ENCODE assay signal across 7 mouse cellular contexts in the genomic region with DNA sequence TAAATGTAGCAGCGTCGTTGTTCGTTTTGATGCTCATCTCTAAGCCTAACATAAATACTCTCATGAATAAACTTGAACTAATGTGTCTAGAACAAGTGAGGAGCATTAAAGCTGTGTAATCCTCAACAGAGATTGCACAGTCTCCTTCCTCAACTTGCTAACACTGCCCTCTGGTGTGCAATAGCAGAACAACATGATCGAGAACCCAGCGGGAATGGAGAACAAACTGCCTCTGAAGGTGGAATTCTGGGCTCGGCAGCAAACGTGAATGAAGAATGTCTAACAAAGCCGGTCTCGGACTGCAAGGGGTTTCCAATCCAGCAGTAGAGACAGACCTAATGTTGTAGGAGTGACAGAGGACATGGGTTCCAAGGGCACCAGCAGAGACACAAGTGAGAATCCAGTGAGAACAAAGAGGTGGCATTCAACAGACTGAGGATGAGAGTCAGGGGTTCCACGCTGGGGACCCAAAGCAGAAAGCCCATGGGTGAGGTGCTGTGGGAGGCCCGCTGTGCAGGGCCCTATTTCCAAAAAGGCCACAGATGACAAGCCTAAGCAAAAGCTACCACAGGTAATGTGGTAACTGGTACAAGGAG. TPM values are rescaled to one million over a fixed set of nuclear protein-coding genes. Genes with fewer than 3 reads are reported as not detected.
DNase-seq lines count a peak whose midpoint lies in the region; ATAC-seq and TF ChIP-seq lines count a peak whose summit lies in the region.

No protein-coding gene starts in this region.

- no peaks in the 10 kb centered on the region for H3K27me3 ChIP-seq in hindbrain, postnatal 0 days (ENCODE audit: insufficient read depth, low read length)

- no peaks in the 10 kb centered on the region for H3K9me3 ChIP-seq in hindbrain, postnatal 0 days (ENCODE audit: low read length)

- peak overlapping the region; percentile 36; the same call in 1 of the 2 replicates for H3K27ac ChIP-seq in hindbrain, postnatal 0 days

- H3K36me3 ChIP-seq in hindbrain, postnatal 0 days (ENCODE audit: insufficient read depth, low read length): no peaks in the 10 kb centered on the region

- H3K4me3 ChIP-seq in hindbrain, postnatal 0 days (ENCODE audit: low read length): no peak overlapping the region

- no peak overlapping the region for H3K9ac ChIP-seq in hindbrain, postnatal 0 days (replicated peaks; ENCODE audit: low read length)

- H3K4me1 ChIP-seq in hindbrain, postnatal 0 days (ENCODE audit: insufficient read depth, low read length): no peaks in the 10 kb centered on the region

- WGBS in hindbrain, postnatal 0 days: 17% methylated on average over 11 of the region's 11 CpGs

- no peak overlapping the region for H3K4me2 ChIP-seq in hindbrain, postnatal 0 days (ENCODE audit: low read depth, low read length)

- peak; percentile 53; the same call in 1 of the 2 replicates for ATAC-seq in hindbrain, postnatal 0 days
- peak; percentile 91 for ATAC-seq in megakaryocyte, adult 5-6 weeks (ENCODE audit: poor library complexity, severe bottlenecking)

- DNase-seq in adipocyte (ENCODE audit: low spot score): peak; percentile 82
- peak; percentile 87 for DNase-seq in cerebellum, adult 9-10 months
- DNase-seq in frontal cortex, postnatal 25 days (ENCODE audit: low spot score in 2 of 2): peak; percentile 68 to 81
- DNase-seq in hindbrain, postnatal 0 days (ENCODE audit: low spot score): peak; percentile 89
- DNase-seq in layer of hippocampus, postnatal 36 days: peak; percentile 75 to 81
- DNase-seq in right cerebral cortex, adult 18-20 months: peak; percentile 80

- TF ChIP-seq CTCF in hindbrain, postnatal 0 days (IDR thresholded peaks at IDR 0.05; ENCODE audit: low read depth): peak; percentile 93

RNA-seq across cellular contexts. Expression of gene Sema3g, which starts 16.4 kb away (rescaled TPM):
- total RNA-seq in hindbrain, postnatal 0 days (2014; rRNA removed): 2.9 and 4.9 TPM in 2 replicates
- polyA plus RNA-seq in hindbrain, postnatal 0 days (2015; fragmentation: Nextera tagmentation; extraction: Ambion mirVana): 0.33 and 0.38 TPM in 2 replicates
- total RNA-seq in layer of hippocampus, postnatal 36 days (2021): 1 to 10 TPM; 4.5 to 4.9 TPM
- total RNA-seq in megakaryocyte, adult 5-6 weeks (2015): not detected in 2 replicates
- not detected in 2 replicates for total RNA-seq in megakaryocyte, adult 5-6 weeks (2017)

RNA-seq across cellular contexts. Expression of gene Phf7, which starts 17.0 kb away (rescaled TPM):
- 4.1 and 5.3 TPM in 2 replicates for total RNA-seq in hindbrain, postnatal 0 days (2014; rRNA removed)
- polyA plus RNA-seq in hindbrain, postnatal 0 days (2015; fragmentation: Nextera tagmentation; extraction: Ambion mirVana): 8.8 and 11.0 TPM in 2 replicates
- 1 to 10 TPM; 3.5 to 3.6 TPM for total RNA-seq in layer of hippocampus, postnatal 36 days (2021)
- total RNA-seq in megakaryocyte, adult 5-6 weeks (2015): 12.5 and 14.3 TPM in 2 replicates
- total RNA-seq in megakaryocyte, adult 5-6 weeks (2017): 9.8 and 13.4 TPM in 2 replicates

RNA-seq across cellular contexts. Expression of gene Bap1, which starts 17.2 kb away (rescaled TPM):
- 119 and 136 TPM in 2 replicates for total RNA-seq in hindbrain, postnatal 0 days (2014; rRNA removed)
- polyA plus RNA-seq in hindbrain, postnatal 0 days (2015; fragmentation: Nextera tagmentation; extraction: Ambion mirVana): 101 and 104 TPM in 2 replicates
- total RNA-seq in layer of hippocampus, postnatal 36 days (2021): 100 to 1,000 TPM; 132 to 134 TPM
- total RNA-seq in megakaryocyte, adult 5-6 weeks (2015): 14.0 and 15.6 TPM in 2 replicates
- total RNA-seq in megakaryocyte, adult 5-6 weeks (2017): 30.4 and 31.8 TPM in 2 replicates

RNA-seq across cellular contexts. Expression of gene Nisch, which starts 17.3 kb away (rescaled TPM):
- total RNA-seq in hindbrain, postnatal 0 days (2014; rRNA removed): 281 and 419 TPM in 2 replicates
- 234 and 243 TPM in 2 replicates for polyA plus RNA-seq in hindbrain, postnatal 0 days (2015; fragmentation: Nextera tagmentation; extraction: Ambion mirVana)
- total RNA-seq in layer of hippocampus, postnatal 36 days (2021): 100 to 1,000 TPM; 458 to 488 TPM
- 74.8 and 95.0 TPM in 2 replicates for total RNA-seq in megakaryocyte, adult 5-6 weeks (2015)
- 65.6 and 79.0 TPM in 2 replicates for total RNA-seq in megakaryocyte, adult 5-6 weeks (2017)

RNA-seq across cellular contexts. Expression of gene Tnnc1, which starts 26.0 kb away (rescaled TPM):
- total RNA-seq in hindbrain, postnatal 0 days (2014; rRNA removed): 0.68 and 1.6 TPM in 2 replicates
- polyA plus RNA-seq in hindbrain, postnatal 0 days (2015; fragmentation: Nextera tagmentation; extraction: Ambion mirVana): 2.9 and 3.0 TPM in 2 replicates
- 1 to 10 TPM; 3.8 to 4.4 TPM for total RNA-seq in layer of hippocampus, postnatal 36 days (2021)
- 0.71 TPM in 1 of 2 replicates, not detected in the other for total RNA-seq in megakaryocyte, adult 5-6 weeks (2015)
- not detected in 2 replicates for total RNA-seq in megakaryocyte, adult 5-6 weeks (2017)
